Mouse (Mus musculus): ENCODE measurements around the gene 6030408B16Rik. TPM values are rescaled to one million over a fixed set of nuclear protein-coding genes. Genes with fewer than 3 reads are reported as not detected.

Gene 6030408B16Rik
- polyA plus RNA-seq, 1 experiment: 0.06 TPM

DNA sequence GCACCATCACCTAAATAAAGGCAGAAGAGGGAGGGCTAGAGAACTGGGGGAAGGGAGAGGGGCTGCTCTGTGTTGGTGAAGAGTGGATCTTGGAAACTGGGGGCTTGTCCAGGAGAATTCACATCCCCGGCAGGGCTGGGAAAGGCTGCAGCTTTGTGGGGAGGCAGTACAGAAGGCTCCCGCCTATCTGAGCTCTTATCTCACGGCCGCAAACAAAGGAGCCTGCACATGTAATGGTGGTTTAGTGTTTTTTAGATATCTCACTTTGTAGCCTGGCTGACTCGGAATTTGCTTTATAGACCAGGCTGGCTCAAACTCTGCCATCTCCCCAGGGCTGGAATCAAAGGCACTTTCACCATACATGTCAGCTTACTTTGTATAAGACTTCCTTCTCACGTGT lies 7.1 kb downstream of the 6030408B16Rik start:
- Histone ChIP-seq H3ac (ENCODE audit: control insufficient read depth, insufficient read length, low read depth) (no peak overlapping the region), H3K36me3 (ENCODE audit: control insufficient read depth, insufficient read depth) (no peaks in the 10 kb centered on the region), H3K27me3 (ENCODE audit: control insufficient read depth, insufficient read depth, insufficient read length) (no peaks in the 10 kb centered on the region), H3K79me3 (ENCODE audit: low read depth) (no peaks in the 10 kb centered on the region), H3K79me2 (ENCODE audit: control insufficient read depth, insufficient read depth) (no peaks in the 10 kb centered on the region), H3K4me3 (ENCODE audit: insufficient read depth, poor library complexity, severe bottlenecking) (no peak overlapping the region)
- TF ChIP-seq MAX (IDR thresholded peaks at IDR 0.05) (no peak), MYOD1 (IDR thresholded peaks at IDR 0.05; ENCODE audit: control insufficient read depth, insufficient read length, low read depth) (no peak), CEBPB (IDR thresholded peaks at IDR 0.05; ENCODE audit: low read depth) (no peak), CTCF (IDR thresholded peaks at IDR 0.05; ENCODE audit: control insufficient read depth, insufficient read depth, insufficient read length) (no peak), FOSL1 (IDR thresholded peaks at IDR 0.05; ENCODE audit: insufficient read depth, low read length, poor library complexity, severe bottlenecking) (no peak), MYOG (IDR thresholded peaks at IDR 0.05; ENCODE audit: control insufficient read depth, extremely low read depth, insufficient read length) (no peak), USF1 (IDR thresholded peaks at IDR 0.05; ENCODE audit: low read depth) (no peak)

DNA sequence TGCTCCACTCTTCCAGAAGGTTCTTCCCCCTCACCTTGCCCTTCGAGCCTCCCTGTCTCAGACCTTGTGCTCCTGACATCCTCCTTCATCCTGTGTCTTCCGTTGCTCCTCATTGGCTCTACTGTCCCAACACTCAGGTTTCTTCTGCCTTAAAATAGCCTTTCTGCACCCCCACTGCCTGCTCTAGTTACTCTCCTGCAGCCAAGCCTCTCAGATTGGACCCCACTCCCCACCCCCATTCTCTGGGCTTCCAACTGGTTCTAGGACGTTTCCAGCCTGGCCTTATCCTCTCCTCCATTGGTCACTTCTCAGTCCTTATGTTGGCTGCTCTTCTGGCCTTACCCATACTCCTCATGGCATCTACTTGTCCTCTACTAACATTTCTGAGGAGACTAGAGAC lies 9.2 kb downstream of the 6030408B16Rik start:
- no peak overlapping the region for H3K4me3 ChIP-seq (ENCODE audit: insufficient read depth, poor library complexity, severe bottlenecking)
- H3K27me3 ChIP-seq (ENCODE audit: control insufficient read depth, insufficient read depth, insufficient read length): peaks cover 7% of the 10 kb centered on the region
- H3K79me2 ChIP-seq (ENCODE audit: control insufficient read depth, insufficient read depth): no peaks in the 10 kb centered on the region
- no peaks in the 10 kb centered on the region for H3K79me3 ChIP-seq (ENCODE audit: low read depth)
- TF ChIP-seq FOSL1 (IDR thresholded peaks at IDR 0.05; ENCODE audit: insufficient read depth, low read length, poor library complexity, severe bottlenecking) (no peak), MYOG (IDR thresholded peaks at IDR 0.05; ENCODE audit: control insufficient read depth, extremely low read depth, insufficient read length) (no peak), CTCF (IDR thresholded peaks at IDR 0.05; ENCODE audit: control insufficient read depth, insufficient read depth, insufficient read length) (no peak), CEBPB (IDR thresholded peaks at IDR 0.05; ENCODE audit: low read depth) (no peak), MYOD1 (IDR thresholded peaks at IDR 0.05; ENCODE audit: control insufficient read depth, insufficient read length, low read depth) (no peak), USF1 (IDR thresholded peaks at IDR 0.05; ENCODE audit: low read depth) (no peak), MAX (IDR thresholded peaks at IDR 0.05) (no peak)
- H3ac ChIP-seq (ENCODE audit: control insufficient read depth, insufficient read length, low read depth): no peak overlapping the region
- H3K36me3 ChIP-seq (ENCODE audit: control insufficient read depth, insufficient read depth): no peaks in the 10 kb centered on the region

DNA sequence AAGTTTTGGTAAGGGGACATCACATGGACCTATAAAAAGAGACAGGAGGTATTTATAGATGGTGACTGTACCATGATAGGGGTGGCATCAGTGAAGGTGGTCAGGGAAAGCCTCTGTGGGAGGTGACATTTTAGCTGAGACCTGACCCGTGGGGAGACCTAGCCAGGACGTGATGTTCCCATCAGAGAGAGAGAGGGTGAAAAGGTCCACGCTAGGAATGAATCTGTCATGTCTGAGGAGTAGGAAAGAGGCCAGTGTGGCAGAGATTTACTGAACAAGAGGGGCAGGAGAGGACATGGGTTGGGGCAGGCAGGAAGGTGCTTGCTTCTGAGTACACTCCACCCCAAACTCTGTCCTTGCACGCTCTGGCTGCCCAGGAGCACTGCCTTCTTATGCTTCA lies 10.8 kb downstream of the 6030408B16Rik start:
- no peaks in the 10 kb centered on the region for H3K36me3 ChIP-seq (ENCODE audit: control insufficient read depth, insufficient read depth)
- H3K79me2 ChIP-seq (ENCODE audit: control insufficient read depth, insufficient read depth): no peaks in the 10 kb centered on the region
- no peak overlapping the region for H3K4me3 ChIP-seq (ENCODE audit: insufficient read depth, poor library complexity, severe bottlenecking)
- TF ChIP-seq MAX (IDR thresholded peaks at IDR 0.05) (no peak), USF1 (IDR thresholded peaks at IDR 0.05; ENCODE audit: low read depth) (no peak), FOSL1 (IDR thresholded peaks at IDR 0.05; ENCODE audit: insufficient read depth, low read length, poor library complexity, severe bottlenecking) (no peak), MYOG (IDR thresholded peaks at IDR 0.05; ENCODE audit: control insufficient read depth, extremely low read depth, insufficient read length) (no peak), MYOD1 (IDR thresholded peaks at IDR 0.05; ENCODE audit: control insufficient read depth, insufficient read length, low read depth) (no peak), CTCF (IDR thresholded peaks at IDR 0.05; ENCODE audit: control insufficient read depth, insufficient read depth, insufficient read length) (no peak)
- H3ac ChIP-seq (ENCODE audit: control insufficient read depth, insufficient read length, low read depth): no peak overlapping the region
- H3K27me3 ChIP-seq (ENCODE audit: control insufficient read depth, insufficient read depth, insufficient read length): peaks cover 12% of the 10 kb centered on the region
- no peaks in the 10 kb centered on the region for H3K79me3 ChIP-seq (ENCODE audit: low read depth)

DNA sequence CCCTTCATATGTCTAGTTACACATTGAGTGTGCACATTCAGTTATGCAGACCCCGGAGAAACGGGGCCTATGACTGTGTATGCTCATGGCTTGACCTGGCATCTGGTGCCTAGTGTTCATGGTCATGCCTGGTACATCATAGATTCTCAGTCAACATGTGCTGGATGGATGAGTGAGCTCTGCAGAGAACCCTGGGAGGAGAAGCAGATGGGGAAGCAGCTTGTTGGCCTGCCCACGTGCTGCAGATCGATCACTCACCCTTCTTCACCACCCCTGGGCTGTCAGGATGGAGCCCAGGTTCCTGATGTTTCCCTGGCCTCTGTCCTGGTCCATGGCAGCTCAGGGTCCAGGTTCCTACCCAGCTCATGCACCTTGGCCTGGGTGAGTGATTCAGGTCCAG lies 13.4 kb downstream of the 6030408B16Rik start:
- Histone ChIP-seq H3ac (ENCODE audit: control insufficient read depth, insufficient read length, low read depth) (no peak overlapping the region), H3K79me3 (ENCODE audit: low read depth) (no peaks in the 10 kb centered on the region), H3K4me3 (ENCODE audit: insufficient read depth, poor library complexity, severe bottlenecking) (no peak overlapping the region), H3K27me3 (ENCODE audit: control insufficient read depth, insufficient read depth, insufficient read length) (peaks cover 12% of the 10 kb centered on the region), H3K79me2 (ENCODE audit: control insufficient read depth, insufficient read depth) (no peaks in the 10 kb centered on the region), H3K36me3 (ENCODE audit: control insufficient read depth, insufficient read depth) (no peaks in the 10 kb centered on the region)
- TF ChIP-seq MYOD1 (IDR thresholded peaks at IDR 0.05; ENCODE audit: control insufficient read depth, insufficient read length, low read depth) (no peak), MYOG (IDR thresholded peaks at IDR 0.05; ENCODE audit: control insufficient read depth, extremely low read depth, insufficient read length) (no peak), CTCF (IDR thresholded peaks at IDR 0.05; ENCODE audit: control insufficient read depth, insufficient read depth, insufficient read length) (no peak), USF1 (IDR thresholded peaks at IDR 0.05; ENCODE audit: low read depth) (no peak), FOSL1 (IDR thresholded peaks at IDR 0.05; ENCODE audit: insufficient read depth, low read length, poor library complexity, severe bottlenecking) (no peak), MAX (IDR thresholded peaks at IDR 0.05) (no peak)

DNA sequence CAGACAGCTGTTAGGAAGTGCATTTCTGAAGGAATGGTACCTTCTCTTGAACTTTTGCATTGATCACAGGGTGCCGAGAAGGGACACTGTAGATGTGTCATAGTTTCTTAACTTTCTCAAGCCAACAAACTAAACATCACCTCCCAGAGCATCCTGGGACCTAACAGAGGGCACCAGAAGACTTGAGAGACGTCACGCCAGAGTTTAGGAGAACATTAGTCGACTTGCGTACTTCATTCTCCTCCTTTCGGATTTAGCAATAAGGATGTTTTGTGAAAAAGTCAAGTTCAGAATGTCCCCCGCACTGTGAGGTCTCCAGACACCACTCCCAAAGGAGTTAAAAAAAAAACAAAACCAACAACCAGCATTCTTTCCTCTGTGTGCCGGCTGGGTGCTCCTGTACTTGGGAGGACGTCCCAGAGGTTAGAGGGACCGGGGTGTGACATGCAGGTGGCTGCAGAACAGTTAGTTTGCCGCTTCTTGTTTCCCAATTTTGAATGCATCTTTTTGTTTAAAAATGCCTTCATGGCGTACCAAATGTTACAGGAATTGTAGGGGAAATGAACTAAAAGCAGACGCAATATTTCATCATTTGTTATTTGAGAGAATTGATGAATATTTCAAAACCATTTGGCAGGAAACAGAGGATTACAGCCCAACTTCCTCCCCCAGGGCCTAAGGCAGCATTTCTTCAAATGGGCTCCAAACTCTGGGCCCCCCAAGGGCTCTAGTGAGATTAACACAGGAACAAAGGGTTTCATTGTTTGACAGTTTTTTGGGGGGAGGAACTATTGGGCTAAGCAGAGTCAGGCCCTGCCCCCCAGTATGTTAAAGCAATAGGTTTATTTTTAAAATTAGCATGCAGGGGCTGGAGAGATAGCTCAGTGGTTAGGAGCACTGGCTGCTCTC lies 15.7 kb downstream of the 6030408B16Rik start:
- no peaks in the 10 kb centered on the region for H3K79me2 ChIP-seq (ENCODE audit: control insufficient read depth, insufficient read depth)
- H3K4me3 ChIP-seq (ENCODE audit: insufficient read depth, poor library complexity, severe bottlenecking): no peak overlapping the region
- H3K36me3 ChIP-seq (ENCODE audit: control insufficient read depth, insufficient read depth): no peaks in the 10 kb centered on the region
- H3K79me3 ChIP-seq (ENCODE audit: low read depth): no peaks in the 10 kb centered on the region
- peaks cover 12% of the 10 kb centered on the region for H3K27me3 ChIP-seq (ENCODE audit: control insufficient read depth, insufficient read depth, insufficient read length)
- TF ChIP-seq USF1 (IDR thresholded peaks at IDR 0.05; ENCODE audit: low read depth) (no peak), MYOG (IDR thresholded peaks at IDR 0.05; ENCODE audit: control insufficient read depth, extremely low read depth, insufficient read length) (no peak), CTCF (IDR thresholded peaks at IDR 0.05; ENCODE audit: control insufficient read depth, insufficient read depth, insufficient read length) (no peak)
- H3ac ChIP-seq (ENCODE audit: control insufficient read depth, insufficient read length, low read depth): no peak overlapping the region

Data from C2C12 (cell line).